Mouse (Mus musculus): ENCODE measurements around the gene Stx18. TPM values are rescaled to one million over a fixed set of nuclear protein-coding genes. Genes with fewer than 3 reads are reported as not detected.

Stx18 gene
- polyA plus RNA-seq, 1 experiment from 2014 or later = 35.8 TPM

- H3K27me3 ChIP-seq (replicated peaks; ENCODE audit: control insufficient read depth, insufficient read depth, low read length) = no peaks in the 10 kb centered on the region
- H3K4me2 ChIP-seq (ENCODE audit: low read depth, low read length) = no peak overlapping the region
- H3K36me3 ChIP-seq (ENCODE audit: control insufficient read depth, insufficient read depth, low read length) = no peaks in the 10 kb centered on the region
- no peak overlapping the region for H3K9ac ChIP-seq (ENCODE audit: low read depth, low read length)
- ATAC-seq = no peak
- H3K27ac ChIP-seq (ENCODE audit: low read length) = no peak overlapping the region
- H3K4me1 ChIP-seq (ENCODE audit: control insufficient read depth, insufficient read depth, low read length) = no peaks in the 10 kb centered on the region
- no peak overlapping the region for H3K4me3 ChIP-seq (ENCODE audit: low read length)
- 87% methylated on average over 10 of the region's 10 CpGs for WGBS
- H3K9me3 ChIP-seq (ENCODE audit: control insufficient read depth, low read length) = no peaks in the 10 kb centered on the region
Observed at GRCm38 (mm10) chr5:38106807-38107206, 68.3 kb downstream of the Stx18 start.

GRCm38 (mm10) chr5:38114526-38114925 is 76.0 kb downstream of the Stx18 start:
- Histone ChIP-seq H3K4me3 (ENCODE audit: low read length) (no peak overlapping the region), H3K4me1 (ENCODE audit: control insufficient read depth, insufficient read depth, low read length) (peaks cover 10% of the 10 kb centered on the region; the same call in 1 of the 2 replicates), H3K9me3 (ENCODE audit: control insufficient read depth, low read length) (no peaks in the 10 kb centered on the region), H3K27me3 (replicated peaks; ENCODE audit: control insufficient read depth, insufficient read depth, low read length) (no peaks in the 10 kb centered on the region), H3K36me3 (ENCODE audit: control insufficient read depth, insufficient read depth, low read length) (no peaks in the 10 kb centered on the region), H3K27ac (ENCODE audit: low read length) (peak overlapping the region; percentile 47; the same call in 1 of the 2 replicates), H3K4me2 (ENCODE audit: low read depth, low read length) (no peak overlapping the region), H3K9ac (ENCODE audit: low read depth, low read length) (no peak overlapping the region)
- WGBS = 80% methylated on average over 2 of the region's 2 CpGs
- peak; percentile 81 for ATAC-seq

- Histone ChIP-seq H3K9me3 (ENCODE audit: control insufficient read depth, low read length) (no peaks in the 10 kb centered on the region), H3K4me2 (ENCODE audit: low read depth, low read length) (no peak overlapping the region), H3K4me3 (ENCODE audit: low read length) (no peak overlapping the region), H3K27me3 (replicated peaks; ENCODE audit: control insufficient read depth, insufficient read depth, low read length) (no peaks in the 10 kb centered on the region), H3K36me3 (ENCODE audit: control insufficient read depth, insufficient read depth, low read length) (no peaks in the 10 kb centered on the region), H3K4me1 (ENCODE audit: control insufficient read depth, insufficient read depth, low read length) (peaks cover 10% of the 10 kb centered on the region; the same call in 1 of the 2 replicates), H3K9ac (ENCODE audit: low read depth, low read length) (no peak overlapping the region), H3K27ac (ENCODE audit: low read length) (no peak overlapping the region)
- peak; percentile 92 for ATAC-seq
- 58% methylated on average over 1 of the region's 1 CpGs for WGBS
Observed at GRCm38 (mm10) chr5:38117056-38117455, 78.5 kb downstream of the Stx18 start.

- ATAC-seq = no peak
- Histone ChIP-seq H3K4me1 (ENCODE audit: control insufficient read depth, insufficient read depth, low read length) (peaks cover 10% of the 10 kb centered on the region; the same call in 1 of the 2 replicates), H3K36me3 (ENCODE audit: control insufficient read depth, insufficient read depth, low read length) (no peaks in the 10 kb centered on the region), H3K27ac (ENCODE audit: low read length) (no peak overlapping the region), H3K27me3 (replicated peaks; ENCODE audit: control insufficient read depth, insufficient read depth, low read length) (no peaks in the 10 kb centered on the region), H3K9me3 (ENCODE audit: control insufficient read depth, low read length) (no peaks in the 10 kb centered on the region), H3K9ac (ENCODE audit: low read depth, low read length) (no peak overlapping the region), H3K4me2 (ENCODE audit: low read depth, low read length) (no peak overlapping the region), H3K4me3 (ENCODE audit: low read length) (no peak overlapping the region)
- WGBS = 93% methylated on average over 5 of the region's 5 CpGs
Observed at GRCm38 (mm10) chr5:38119268-38119667, 80.7 kb downstream of the Stx18 start.

GRCm38 (mm10) chr5:38121699-38122098 is 83.2 kb downstream of the Stx18 start:
- Histone ChIP-seq H3K36me3 (ENCODE audit: control insufficient read depth, insufficient read depth, low read length) (no peaks in the 10 kb centered on the region), H3K27me3 (replicated peaks; ENCODE audit: control insufficient read depth, insufficient read depth, low read length) (no peaks in the 10 kb centered on the region), H3K9me3 (ENCODE audit: control insufficient read depth, low read length) (no peaks in the 10 kb centered on the region), H3K4me2 (ENCODE audit: low read depth, low read length) (no peak overlapping the region), H3K4me3 (ENCODE audit: low read length) (no peak overlapping the region), H3K9ac (ENCODE audit: low read depth, low read length) (no peak overlapping the region), H3K27ac (ENCODE audit: low read length) (no peak overlapping the region), H3K4me1 (ENCODE audit: control insufficient read depth, insufficient read depth, low read length) (peaks cover 6% of the 10 kb centered on the region; the same call in 1 of the 2 replicates)
- WGBS = 58% methylated on average over 7 of the region's 7 CpGs
- no peak for ATAC-seq

- H3K27me3 ChIP-seq (replicated peaks; ENCODE audit: control insufficient read depth, insufficient read depth, low read length) = no peaks in the 10 kb centered on the region
- no peaks in the 10 kb centered on the region for H3K9me3 ChIP-seq (ENCODE audit: control insufficient read depth, low read length)
- 80% methylated on average over 13 of the region's 13 CpGs for WGBS
- H3K4me1 ChIP-seq (ENCODE audit: control insufficient read depth, insufficient read depth, low read length) = no peaks in the 10 kb centered on the region
- peaks cover 6% of the 10 kb centered on the region; the same call in 1 of the 2 replicates for H3K36me3 ChIP-seq (ENCODE audit: control insufficient read depth, insufficient read depth, low read length)
- H3K27ac ChIP-seq (ENCODE audit: low read length) = no peak overlapping the region
- H3K9ac ChIP-seq (ENCODE audit: low read depth, low read length) = no peak overlapping the region
- no peak overlapping the region for H3K4me3 ChIP-seq (ENCODE audit: low read length)
- peak; percentile 53; the same call in 1 of the 2 replicates for ATAC-seq
- no peak overlapping the region for H3K4me2 ChIP-seq (ENCODE audit: low read depth, low read length)
Observed at GRCm38 (mm10) chr5:38126519-38127306, 88.2 kb downstream of the Stx18 start.

GRCm38 (mm10) chr5:38129339-38129738 is 90.8 kb downstream of the Stx18 start:
- H3K4me1 ChIP-seq (ENCODE audit: control insufficient read depth, insufficient read depth, low read length) = no peaks in the 10 kb centered on the region
- no peak for ATAC-seq
- no peak overlapping the region for H3K4me3 ChIP-seq (ENCODE audit: low read length)
- H3K36me3 ChIP-seq (ENCODE audit: control insufficient read depth, insufficient read depth, low read length) = peaks cover 6% of the 10 kb centered on the region; the same call in 1 of the 2 replicates
- H3K4me2 ChIP-seq (ENCODE audit: low read depth, low read length) = no peak overlapping the region
- H3K9ac ChIP-seq (ENCODE audit: low read depth, low read length) = no peak overlapping the region
- WGBS = 78% methylated on average over 2 of the region's 2 CpGs
- no peak overlapping the region for H3K27ac ChIP-seq (ENCODE audit: low read length)
- no peaks in the 10 kb centered on the region for H3K27me3 ChIP-seq (replicated peaks; ENCODE audit: control insufficient read depth, insufficient read depth, low read length)
- no peaks in the 10 kb centered on the region for H3K9me3 ChIP-seq (ENCODE audit: control insufficient read depth, low read length)

GRCm38 (mm10) chr5:38136247-38136646 is 97.7 kb downstream of the Stx18 start:
- Histone ChIP-seq H3K36me3 (ENCODE audit: control insufficient read depth, insufficient read depth, low read length) (no peaks in the 10 kb centered on the region), H3K9me3 (ENCODE audit: control insufficient read depth, low read length) (no peaks in the 10 kb centered on the region), H3K4me2 (ENCODE audit: low read depth, low read length) (no peak overlapping the region), H3K27ac (ENCODE audit: low read length) (no peak overlapping the region), H3K4me1 (ENCODE audit: control insufficient read depth, insufficient read depth, low read length) (no peaks in the 10 kb centered on the region), H3K27me3 (replicated peaks; ENCODE audit: control insufficient read depth, insufficient read depth, low read length) (no peaks in the 10 kb centered on the region), H3K4me3 (ENCODE audit: low read length) (no peak overlapping the region), H3K9ac (ENCODE audit: low read depth, low read length) (no peak overlapping the region)
- ATAC-seq = peak; percentile 77
- 89% methylated on average over 9 of the region's 9 CpGs for WGBS

- H3K36me3 ChIP-seq (ENCODE audit: control insufficient read depth, insufficient read depth, low read length) = no peaks in the 10 kb centered on the region
- 85% methylated on average over 9 of the region's 9 CpGs for WGBS
- no peak for ATAC-seq
- no peak overlapping the region for H3K27ac ChIP-seq (ENCODE audit: low read length)
- no peaks in the 10 kb centered on the region for H3K9me3 ChIP-seq (ENCODE audit: control insufficient read depth, low read length)
- no peaks in the 10 kb centered on the region for H3K27me3 ChIP-seq (replicated peaks; ENCODE audit: control insufficient read depth, insufficient read depth, low read length)
- no peak overlapping the region for H3K9ac ChIP-seq (ENCODE audit: low read depth, low read length)
- no peak overlapping the region for H3K4me2 ChIP-seq (ENCODE audit: low read depth, low read length)
- H3K4me3 ChIP-seq (ENCODE audit: low read length) = no peak overlapping the region
- no peaks in the 10 kb centered on the region for H3K4me1 ChIP-seq (ENCODE audit: control insufficient read depth, insufficient read depth, low read length)
Observed at GRCm38 (mm10) chr5:38137163-38137562, 98.6 kb downstream of the Stx18 start.

Measured in intestine, embryonic 16.5 days (tissue).